Mouse (Mus musculus): ENCODE measurements around the gene Akap11.
"Not testable (repeated sequence)": the region's sequence is repeated elsewhere in the genome, so short reads cannot be mapped to it uniquely, and the experiment has no call there.

The Akap11 gene

GRCm38 (mm10) chr14:78536281-78537165 lies at the start of gene Akap11:
Gene Akap11 (minus strand): TSS chr14:78536808.
- in situ Hi-C loops (cut with MboI; ENCODE audit: low sequenced_read_pairs): no loop called here

- in situ Hi-C loops (cut with MboI; ENCODE audit: low sequenced_read_pairs): no loop called here
These were observed 47.6 kb upstream of the Akap11 start for GRCm38 (mm10) chr14:78584222-78584621.

GRCm38 (mm10) chr14:78583168-78583567 lies 46.6 kb upstream of the Akap11 start:
- in situ Hi-C loops (cut with MboI; ENCODE audit: low sequenced_read_pairs): no loop called here

- in situ Hi-C loops (cut with MboI; ENCODE audit: low sequenced_read_pairs): no loop called here
These were observed 39.3 kb upstream of the Akap11 start for GRCm38 (mm10) chr14:78575899-78576298.

GRCm38 (mm10) chr14:78568410-78568809 lies 31.8 kb upstream of the Akap11 start:
- in situ Hi-C loops (cut with MboI; ENCODE audit: low sequenced_read_pairs): no loop called here

GRCm38 (mm10) chr14:78566431-78566830 lies 29.8 kb upstream of the Akap11 start:
- in situ Hi-C loops (cut with MboI; ENCODE audit: low sequenced_read_pairs): no loop called here

- in situ Hi-C loops (cut with MboI; ENCODE audit: low sequenced_read_pairs): no loop called here
These were observed 27.7 kb upstream of the Akap11 start for GRCm38 (mm10) chr14:78564292-78564691.

- in situ Hi-C loops (cut with MboI; ENCODE audit: low sequenced_read_pairs): no loop called here
These were observed 26.6 kb upstream of the Akap11 start for GRCm38 (mm10) chr14:78563211-78563610.

GRCm38 (mm10) chr14:78562121-78562520 lies 25.5 kb upstream of the Akap11 start:
- in situ Hi-C loops (cut with MboI; ENCODE audit: low sequenced_read_pairs): no loop called here

GRCm38 (mm10) chr14:78559042-78559441 lies 22.4 kb upstream of the Akap11 start:
- in situ Hi-C loops (cut with MboI; ENCODE audit: low sequenced_read_pairs): no loop called here

- in situ Hi-C loops (cut with MboI; ENCODE audit: low sequenced_read_pairs): not testable (repeated sequence)
These were observed 18.2 kb upstream of the Akap11 start for GRCm38 (mm10) chr14:78554830-78555229.

GRCm38 (mm10) chr14:78553661-78554060 lies 17.1 kb upstream of the Akap11 start:
- in situ Hi-C loops (cut with MboI; ENCODE audit: low sequenced_read_pairs): no loop called here

- in situ Hi-C loops (cut with MboI; ENCODE audit: low sequenced_read_pairs): no loop called here
These were observed 12.2 kb upstream of the Akap11 start for GRCm38 (mm10) chr14:78548807-78549206.

GRCm38 (mm10) chr14:78541319-78541718 lies 4.7 kb upstream of the Akap11 start:
- in situ Hi-C loops (cut with MboI; ENCODE audit: low sequenced_read_pairs): no loop called here

GRCm38 (mm10) chr14:78539821-78540220 lies 3.2 kb upstream of the Akap11 start:
- in situ Hi-C loops (cut with MboI; ENCODE audit: low sequenced_read_pairs): no loop called here

GRCm38 (mm10) chr14:78538572-78539320 lies 2.1 kb upstream of the Akap11 start:
- in situ Hi-C loops (cut with MboI; ENCODE audit: low sequenced_read_pairs): no loop called here

GRCm38 (mm10) chr14:78537551-78537950 lies 943 bp upstream of the Akap11 start:
- in situ Hi-C loops (cut with MboI; ENCODE audit: low sequenced_read_pairs): no loop called here

GRCm38 (mm10) chr14:78535366-78535765 lies 1.2 kb downstream of the Akap11 start:
- in situ Hi-C loops (cut with MboI; ENCODE audit: low sequenced_read_pairs): no loop called here

- in situ Hi-C loops (cut with MboI; ENCODE audit: low sequenced_read_pairs): no loop called here
These were observed 2.0 kb downstream of the Akap11 start for GRCm38 (mm10) chr14:78534651-78535050.

- in situ Hi-C loops (cut with MboI; ENCODE audit: low sequenced_read_pairs): no loop called here
These were observed 2.9 kb downstream of the Akap11 start for GRCm38 (mm10) chr14:78533701-78534100.

GRCm38 (mm10) chr14:78532345-78532744 lies 4.3 kb downstream of the Akap11 start:
- in situ Hi-C loops (cut with MboI; ENCODE audit: low sequenced_read_pairs): no loop called here

- in situ Hi-C loops (cut with MboI; ENCODE audit: low sequenced_read_pairs): no loop called here
These were observed 6.4 kb downstream of the Akap11 start for GRCm38 (mm10) chr14:78530256-78530655.
